In the genomic region with DNA sequence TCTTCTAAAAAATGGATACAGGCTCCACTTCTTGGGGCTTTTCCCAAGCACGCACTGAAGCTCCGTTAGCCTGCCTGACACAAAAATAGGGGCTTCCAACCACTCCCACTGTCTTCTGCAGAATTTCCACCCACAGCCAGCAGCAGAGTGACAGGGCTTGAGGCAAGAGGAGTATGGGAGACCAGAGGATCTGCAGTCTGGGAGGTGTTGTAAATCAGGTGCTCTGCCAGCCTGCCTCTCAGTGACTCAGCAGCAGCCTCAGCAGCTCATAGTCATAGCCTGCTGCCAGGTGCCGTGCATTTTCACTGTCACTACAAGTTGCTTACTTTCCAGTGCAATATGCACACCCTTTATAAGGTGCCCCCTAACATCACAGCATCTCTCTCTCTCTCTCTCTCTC, we compare ENCODE assay signal across 20 mouse cellular contexts.
DNase-seq lines count a peak whose midpoint lies in the region.
"Had no signal": no experiment of that assay in that cellular context is flagged by ENCODE, and none has a peak within 500 bp of the region (broad histone marks: within the 10 kb centered on the region; RNA-seq: fewer than 3 reads in every experiment).

No protein-coding gene starts in this region.

- DNase-seq in layer of hippocampus, adult 9-11 months, result peak; percentile 23
- DNase-seq in layer of hippocampus, adult 11-12 months (ENCODE audit: low spot score), result no peak
- DNase-seq in 3134 (ENCODE audit: extremely low read depth, insufficient read length, low spot score), result peak; percentile 14
- DNase-seq in brain, adult 2 months (ENCODE audit: low read depth, low spot score), result peak; percentile 92
- DNase-seq in right cerebral cortex, postnatal 14 days, result peak; percentile 11
- DNase-seq in spleen, postnatal 36 days (ENCODE audit: low spot score in 2 of 2), result no peak
- no peak for DNase-seq in thymus, postnatal 4 days
- DNase-seq: adrenal gland, adult 8-10 months; cerebellum, adult 18-20 months; cerebellum, postnatal 14 days; embryo, embryonic 11 days; gastrocnemius, postnatal 36 days; heart, adult 2 months; heart, postnatal 14 days; kidney, adult 9 months; kidney, postnatal 14 days; lung, adult 2 months; lung, postnatal 14 days; retina, postnatal 1 day; thymus, postnatal 25 days had no signal

Comparison
In these comparisons a context has a peak if more than half of its experiments do, and no peak if none do; other contexts are left out.
1. DNase-seq: peak in layer of hippocampus, adult 9-11 months (single experiment), 3134 (single experiment), brain, adult 2 months (single experiment) and right cerebral cortex, postnatal 14 days (single experiment); none in layer of hippocampus, adult 11-12 months (single experiment), spleen, postnatal 36 days (0 of 2) and thymus, postnatal 4 days (single experiment).